Comparison of ENCODE assay signal across 8 mouse cellular contexts in genomic region chr4:43030780-43031230, GRCm38 (mm10). TPM values are rescaled to one million over a fixed set of nuclear protein-coding genes. Genes with fewer than 3 reads are reported as not detected.
A peak's percentile ranks its signal among the peaks of the same experiment; 100 is the strongest.
DNase-seq lines count a peak whose midpoint lies in the region; ATAC-seq lines count a peak whose summit lies in the region.

No protein-coding gene starts in this region.

- peak; percentile 55 for ATAC-seq in forebrain, embryonic 12.5 days (ENCODE audit: low FRiP score)
- peak; percentile 66 for ATAC-seq in midbrain, embryonic 16.5 days

- intact Hi-C loops in left cerebral cortex, postnatal 10 days (cut with DNase I): no loop called here

- peak overlapping the region; percentile 76 for H3K4me3 ChIP-seq in forebrain, embryonic 12.5 days (replicated peaks)
- H3K4me3 ChIP-seq in midbrain, embryonic 16.5 days (ENCODE audit: low read depth, low read length): peak overlapping the region; percentile 80

- no peaks in the 10 kb centered on the region for H3K27me3 ChIP-seq in forebrain, embryonic 12.5 days
- H3K27me3 ChIP-seq in midbrain, embryonic 16.5 days (ENCODE audit: control insufficient read depth, insufficient read depth, low read depth, low read length): no peaks in the 10 kb centered on the region

- H3K4me1 ChIP-seq in forebrain, embryonic 12.5 days: peaks cover 29% of the 10 kb centered on the region
- H3K4me1 ChIP-seq in midbrain, embryonic 16.5 days (ENCODE audit: control insufficient read depth, insufficient read depth, low read length): peaks cover 19% of the 10 kb centered on the region

- no peaks in the 10 kb centered on the region for H3K9me3 ChIP-seq in forebrain, embryonic 12.5 days
- H3K9me3 ChIP-seq in midbrain, embryonic 16.5 days (replicated peaks; ENCODE audit: control insufficient read depth, low read length, poor library complexity, severe bottlenecking): no peaks in the 10 kb centered on the region

- DNase-seq in left cerebral cortex, postnatal 10 days (ENCODE audit: extremely low spot score in 1 of 2, low spot score in 2 of 2): peak; percentile 24 to 71
- DNase-seq in left cerebral cortex, adult 11 months (ENCODE audit: low spot score): no peak
- peak; percentile 59 for DNase-seq in NIH3T3 (ENCODE audit: low read depth)
- DNase-seq in kidney, postnatal 25 days: peak; percentile 52 to 82
- DNase-seq in layer of hippocampus, postnatal 36 days: no peak
- DNase-seq in ovary, postnatal 14 days (ENCODE audit: low spot score): no peak

- H3K9ac ChIP-seq in forebrain, embryonic 12.5 days: peak overlapping the region; percentile 92
- peak overlapping the region; percentile 91 for H3K9ac ChIP-seq in midbrain, embryonic 16.5 days (ENCODE audit: low read depth, low read length)

- H3K27ac ChIP-seq in forebrain, embryonic 12.5 days: peak overlapping the region; percentile 95
- H3K27ac ChIP-seq in midbrain, embryonic 16.5 days (ENCODE audit: low read length): peak overlapping the region; percentile 89

- peaks cover 61% of the 10 kb centered on the region for H3K36me3 ChIP-seq in forebrain, embryonic 12.5 days (replicated peaks)
- peaks cover 28% of the 10 kb centered on the region for H3K36me3 ChIP-seq in midbrain, embryonic 16.5 days (ENCODE audit: control insufficient read depth, insufficient read depth, low read length)

- peak overlapping the region; percentile 76 for H3K4me2 ChIP-seq in forebrain, embryonic 12.5 days
- peak overlapping the region; percentile 79 for H3K4me2 ChIP-seq in midbrain, embryonic 16.5 days (ENCODE audit: low read length)

- WGBS in forebrain, embryonic 12.5 days: 2% methylated on average over 28 of the region's 28 CpGs
- under 1% methylated on average over 28 of the region's 28 CpGs for WGBS in midbrain, embryonic 16.5 days

RNA-seq across cellular contexts. Expression of gene Stoml2, which starts 0.7 kb away (rescaled TPM):
- total RNA-seq in left cerebral cortex, postnatal 10 days (2021): 100 to 1,000 TPM; 102 to 114 TPM
- 308 and 324 TPM in 2 replicates for polyA plus RNA-seq in forebrain, embryonic 12.5 days (2016; fragmentation: Nextera tagmentation; extraction: Ambion mirVana)
- polyA plus RNA-seq in midbrain, embryonic 16.5 days (2015; fragmentation: Nextera tagmentation; extraction: Ambion mirVana): 211 and 234 TPM in 2 replicates
- 100 to 1,000 TPM in 1 of 2 experiments, 10 to 100 TPM in 1; 93.4 to 102 TPM for total RNA-seq in layer of hippocampus, postnatal 36 days (2021)

RNA-seq across cellular contexts. Expression of gene Pigo, which starts 5.2 kb away (rescaled TPM):
- 10 to 100 TPM; 24.3 to 32.6 TPM for total RNA-seq in left cerebral cortex, postnatal 10 days (2021)
- 24.9 and 26.7 TPM in 2 replicates for polyA plus RNA-seq in forebrain, embryonic 12.5 days (2016; fragmentation: Nextera tagmentation; extraction: Ambion mirVana)
- 29.0 and 32.0 TPM in 2 replicates for polyA plus RNA-seq in midbrain, embryonic 16.5 days (2015; fragmentation: Nextera tagmentation; extraction: Ambion mirVana)
- 10 to 100 TPM; 24.9 to 27.0 TPM for total RNA-seq in layer of hippocampus, postnatal 36 days (2021)

RNA-seq across cellular contexts. Expression of gene Fam214b, which starts 15.2 kb away (rescaled TPM):
- total RNA-seq in left cerebral cortex, postnatal 10 days (2021): 10 to 100 TPM; 38.1 to 39.5 TPM
- 40.3 and 40.6 TPM in 2 replicates for polyA plus RNA-seq in forebrain, embryonic 12.5 days (2016; fragmentation: Nextera tagmentation; extraction: Ambion mirVana)
- 43.4 and 49.9 TPM in 2 replicates for polyA plus RNA-seq in midbrain, embryonic 16.5 days (2015; fragmentation: Nextera tagmentation; extraction: Ambion mirVana)
- total RNA-seq in layer of hippocampus, postnatal 36 days (2021): 10 to 100 TPM; 39.2 to 39.8 TPM

RNA-seq across cellular contexts. Expression of gene Fancg, which starts 20.5 kb away (rescaled TPM):
- 10 to 100 TPM in 1 of 2 experiments, 1 to 10 TPM in 1; 8.4 to 10.8 TPM for total RNA-seq in left cerebral cortex, postnatal 10 days (2021)
- polyA plus RNA-seq in forebrain, embryonic 12.5 days (2016; fragmentation: Nextera tagmentation; extraction: Ambion mirVana): 21.6 and 26.7 TPM in 2 replicates
- polyA plus RNA-seq in midbrain, embryonic 16.5 days (2015; fragmentation: Nextera tagmentation; extraction: Ambion mirVana): 26.9 and 30.0 TPM in 2 replicates
- 1 to 10 TPM; 8.3 to 8.9 TPM for total RNA-seq in layer of hippocampus, postnatal 36 days (2021)

RNA-seq across cellular contexts. Expression of gene Unc13b, which starts 27.9 kb away (rescaled TPM):
- total RNA-seq in left cerebral cortex, postnatal 10 days (2021): 10 to 100 TPM; 61.0 to 65.4 TPM
- 25.3 and 25.5 TPM in 2 replicates for polyA plus RNA-seq in forebrain, embryonic 12.5 days (2016; fragmentation: Nextera tagmentation; extraction: Ambion mirVana)
- 19.5 and 20.8 TPM in 2 replicates for polyA plus RNA-seq in midbrain, embryonic 16.5 days (2015; fragmentation: Nextera tagmentation; extraction: Ambion mirVana)
- total RNA-seq in layer of hippocampus, postnatal 36 days (2021): 10 to 100 TPM; 39.1 to 42.1 TPM

Comparison
In these comparisons a context has a peak if more than half of its experiments do, and no peak if none do; other contexts are left out.
1. DNase-seq: peak in left cerebral cortex, postnatal 10 days (2 of 2), NIH3T3 (single experiment) and kidney, postnatal 25 days (2 of 2); none in left cerebral cortex, adult 11 months (single experiment), layer of hippocampus, postnatal 36 days (0 of 2) and ovary, postnatal 14 days (single experiment).